Mouse (Mus musculus) lung, postnatal 0 days (tissue): ENCODE measurements around the gene Nat8f5. TPM values are rescaled to one million over a fixed set of nuclear protein-coding genes. Genes with fewer than 3 reads are reported as not detected.

Source experiments
- microRNA-seq: library from miRNA; unstranded; fragments of <30 nt; microRNA quantifications from one replicate; pipeline ENCODE4, GENCODE M21; 2016
- polyA plus RNA-seq: library from polyadenylated mRNA; unstranded; fragments of >200 nt; fragmentation: Nextera tagmentation; extraction: Ambion mirVana; gene quantifications from 2 replicates; pipeline ENCODE4 v1.2.1, GENCODE M21; 2015

Nat8f5 gene
- polyA plus RNA-seq, 1 experiment from 2014 or later = not detected

Small RNAs within 50 kb of the gene (microRNA-seq; reads per million reads assigned to microRNA genes)
- not detected for gene Mir6375

Other genes with a start within 250 kb of the Nat8f5 start
- 1.2 and 1.5 TPM in 2 replicates for gene Alms1, start 233.4 kb downstream of the Nat8f5 start, polyA plus RNA-seq
- not detected in 2 replicates for gene Nat8f7, start 107.8 kb downstream of the Nat8f5 start, polyA plus RNA-seq
- not detected in 2 replicates for gene Nat8f3, start 55.2 kb downstream of the Nat8f5 start, polyA plus RNA-seq
- gene Nat8f6, start within 50 bp of the Nat8f5 start, polyA plus RNA-seq = not detected in 2 replicates
- gene Nat8, start 11.1 kb upstream of the Nat8f5 start, polyA plus RNA-seq = not detected in 2 replicates
- gene Nat8f2, start 48.2 kb upstream of the Nat8f5 start, polyA plus RNA-seq = not detected in 2 replicates
- gene Nat8f4, start 83.9 kb upstream of the Nat8f5 start, polyA plus RNA-seq = 2.6 and 2.7 TPM in 2 replicates
- gene Tprkb, start 90.9 kb upstream of the Nat8f5 start, polyA plus RNA-seq = 23.8 and 26.2 TPM in 2 replicates
- 8.0 and 11.2 TPM in 2 replicates for gene Nat8f1, start 94.7 kb upstream of the Nat8f5 start, polyA plus RNA-seq
- 32.0 and 44.3 TPM in 2 replicates for gene Dusp11, start 140.7 kb upstream of the Nat8f5 start, polyA plus RNA-seq
- gene Figla, start 195.2 kb upstream of the Nat8f5 start, polyA plus RNA-seq = not detected in 2 replicates
- gene Add2, start 207.7 kb upstream of the Nat8f5 start, polyA plus RNA-seq = 0.40 and 0.84 TPM in 2 replicates